Mouse (Mus musculus): ENCODE data around the gene Pou2f1.

The Pou2f1 gene

DNA sequence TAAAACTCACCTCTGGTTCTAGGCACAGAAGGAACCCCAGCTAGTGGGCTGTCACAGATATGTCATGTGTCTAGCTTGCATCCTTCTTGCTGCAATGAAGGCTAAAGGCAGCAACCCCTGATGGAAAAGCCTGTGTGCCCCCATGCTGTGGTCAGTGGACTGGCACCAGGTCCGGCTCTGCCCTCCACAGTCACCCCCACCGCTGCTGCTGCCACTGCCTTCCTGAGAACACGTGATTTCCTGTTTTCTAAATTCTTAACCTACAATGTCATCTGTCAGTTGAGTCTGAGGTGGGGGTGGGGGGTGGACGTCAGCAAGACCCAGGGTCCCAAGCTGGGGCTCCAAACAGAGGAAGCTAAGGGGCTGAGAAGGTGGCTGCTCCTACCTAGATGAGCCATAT lies 153.6 kb downstream of the Pou2f1 start:
- in situ Hi-C loops (cut with MboI, MseI): no loop called here

DNA sequence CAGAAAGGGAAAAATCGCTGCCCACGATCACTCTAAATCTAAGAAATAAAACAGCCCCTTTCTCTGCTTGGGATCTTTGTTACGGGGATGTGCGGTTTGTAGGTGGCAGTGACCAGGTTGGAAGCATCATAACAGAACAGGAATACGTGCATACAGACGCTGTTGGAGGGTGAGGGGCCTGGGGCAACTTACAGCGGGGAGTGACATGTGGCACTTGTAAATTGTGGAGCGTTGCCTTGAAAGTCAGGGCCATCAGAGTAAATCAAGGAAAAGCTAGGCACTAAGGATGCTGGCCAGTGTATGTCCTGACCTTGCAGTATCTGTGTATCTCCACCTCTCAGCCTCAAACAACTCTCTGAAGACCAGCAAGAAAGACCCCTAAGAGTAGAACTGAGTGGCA lies 154.1 kb downstream of the Pou2f1 start:
- in situ Hi-C loops (cut with MboI, MseI): no loop called here

DNA sequence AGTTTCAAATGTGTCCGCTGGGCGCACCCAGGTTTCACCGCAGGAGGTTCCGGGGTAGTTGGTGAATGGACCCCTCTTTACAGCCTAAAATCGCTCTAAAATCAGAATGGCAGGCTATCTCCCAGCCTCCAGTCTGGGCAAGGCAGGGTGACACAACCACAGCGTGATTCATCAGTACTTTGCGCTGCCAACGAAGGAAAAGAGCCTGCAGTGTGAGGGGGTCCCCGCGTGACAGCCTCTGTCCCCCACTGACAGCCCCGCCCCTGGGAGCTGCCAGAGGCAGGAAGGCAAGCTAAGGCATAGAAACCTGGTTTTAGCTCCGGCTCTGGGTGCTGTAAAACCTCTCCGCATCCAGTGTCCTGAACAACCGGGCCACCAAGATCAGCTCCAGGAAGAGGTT lies 157.1 kb downstream of the Pou2f1 start:
- in situ Hi-C loops (cut with MboI, MseI): no loop called here

DNA sequence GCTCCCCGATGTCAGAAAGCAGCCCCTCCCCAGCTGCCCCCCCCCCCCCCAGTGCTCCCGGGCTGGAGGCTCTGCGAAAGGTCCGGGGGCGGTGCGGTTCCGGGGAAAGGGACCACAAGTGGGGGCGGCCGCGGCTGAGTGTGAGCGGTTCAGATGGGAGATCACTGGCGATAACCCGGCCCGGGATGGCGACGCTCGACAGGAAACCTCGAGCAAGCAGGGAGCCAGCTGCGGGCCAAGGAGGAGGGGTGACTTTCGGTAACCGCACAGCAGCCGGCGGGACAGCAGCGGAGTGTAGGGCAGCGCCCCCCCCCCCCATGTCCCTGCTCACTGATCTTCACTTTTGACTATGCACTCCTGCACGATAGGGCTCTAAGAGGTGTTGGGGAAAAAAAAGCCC lies 157.5 kb downstream of the Pou2f1 start:
- in situ Hi-C loops (cut with MboI, MseI): no loop called here

DNA sequence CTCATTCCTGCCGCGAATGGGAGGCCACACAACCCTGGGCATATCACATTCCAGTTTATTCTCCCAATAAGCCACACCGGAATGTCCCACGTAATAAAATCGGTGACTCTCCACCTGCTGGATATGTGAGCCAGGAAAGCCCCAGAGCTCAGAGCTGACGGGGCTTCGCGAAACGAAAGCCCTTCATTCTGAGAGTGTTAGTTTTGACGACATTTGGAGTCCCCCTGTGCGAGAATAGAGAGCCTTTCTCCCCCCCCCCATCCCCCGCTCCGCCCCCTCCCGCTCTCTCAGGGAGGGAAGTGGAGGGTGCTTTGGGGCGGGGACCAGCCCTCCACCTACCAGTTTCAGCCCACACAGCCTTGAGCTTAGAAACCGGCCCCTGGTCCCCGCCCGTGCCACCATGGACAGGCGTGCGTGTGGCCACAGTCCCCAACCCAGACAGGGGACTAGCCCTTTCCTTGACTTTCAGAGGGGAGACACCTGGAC lies 158.0 kb downstream of the Pou2f1 start:
- in situ Hi-C loops (cut with MboI, MseI): no loop called here

DNA sequence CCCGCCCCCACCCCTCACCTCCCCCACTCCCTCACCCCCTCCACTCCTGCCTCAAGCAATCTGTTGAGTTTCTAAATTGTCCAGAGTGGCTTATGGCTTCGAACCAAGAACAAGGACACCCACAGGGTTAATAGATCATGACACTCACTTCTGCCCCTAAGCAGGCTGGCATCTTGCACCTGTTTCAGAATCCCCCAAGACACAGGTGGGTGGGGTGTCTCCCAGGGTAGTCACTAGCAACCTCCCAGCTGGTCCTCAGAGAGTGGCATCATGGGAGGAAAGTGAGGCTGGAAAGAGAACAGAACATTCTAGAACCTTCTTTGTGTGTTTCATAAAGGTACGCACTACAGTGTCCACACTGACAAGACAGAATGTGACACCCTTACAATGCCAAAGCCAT lies 158.9 kb downstream of the Pou2f1 start:
- in situ Hi-C loops (cut with MboI, MseI): no loop called here

DNA sequence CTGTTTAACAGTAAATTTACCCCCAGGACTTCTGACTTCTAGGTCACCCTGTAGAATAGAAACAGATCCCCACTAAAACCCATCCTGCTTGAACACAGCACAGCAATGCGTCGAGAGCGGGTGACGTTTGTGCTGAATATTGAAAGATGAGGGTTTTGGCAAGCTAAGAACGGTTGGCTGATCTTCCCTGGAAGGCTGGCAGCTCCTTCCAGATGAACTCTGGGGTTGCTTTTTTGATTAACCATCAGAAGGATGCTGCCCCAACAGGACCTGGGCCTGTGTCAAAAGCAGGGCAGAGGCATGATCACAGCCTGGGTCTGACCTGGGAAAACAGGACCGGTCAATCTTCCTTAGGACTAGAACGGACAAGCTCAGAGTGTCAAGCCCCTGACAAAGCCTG lies 160.3 kb downstream of the Pou2f1 start:
- in situ Hi-C loops (cut with MboI, MseI): no loop called here

DNA sequence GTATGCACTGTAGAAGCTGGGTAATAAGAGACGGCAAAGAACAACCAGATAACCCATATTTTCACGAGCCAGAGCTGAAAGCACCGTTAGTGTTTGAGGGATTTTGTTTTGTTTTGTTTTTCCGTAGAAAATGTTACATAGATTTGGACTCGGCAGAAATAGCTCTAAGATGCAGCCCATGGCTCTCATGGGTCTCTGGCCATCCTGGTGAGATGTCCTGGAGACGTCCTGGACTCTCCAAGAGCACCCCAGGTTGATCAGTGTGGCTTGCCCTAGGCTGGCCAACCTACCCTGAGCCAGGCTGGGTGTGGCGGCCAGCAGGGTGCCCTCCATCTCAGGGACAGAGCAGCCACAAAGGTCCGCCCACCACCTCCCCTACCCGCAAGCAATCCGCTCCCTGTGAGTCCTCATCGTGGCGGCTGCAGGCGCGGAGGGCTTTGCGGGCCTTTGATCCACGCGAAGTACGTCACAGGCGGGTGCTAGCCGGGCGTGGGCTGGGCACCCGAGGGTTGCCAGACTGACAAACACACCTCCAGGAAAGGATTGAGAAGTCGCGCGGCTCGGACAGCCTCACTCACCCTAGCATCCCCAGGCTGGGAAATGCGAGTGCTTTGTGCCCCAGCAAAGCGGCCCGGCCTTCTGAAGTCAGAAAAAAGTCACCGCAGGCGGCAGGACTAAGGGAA lies 161.8 kb downstream of the Pou2f1 start:
- in situ Hi-C loops (cut with MboI, MseI): no loop called here

DNA sequence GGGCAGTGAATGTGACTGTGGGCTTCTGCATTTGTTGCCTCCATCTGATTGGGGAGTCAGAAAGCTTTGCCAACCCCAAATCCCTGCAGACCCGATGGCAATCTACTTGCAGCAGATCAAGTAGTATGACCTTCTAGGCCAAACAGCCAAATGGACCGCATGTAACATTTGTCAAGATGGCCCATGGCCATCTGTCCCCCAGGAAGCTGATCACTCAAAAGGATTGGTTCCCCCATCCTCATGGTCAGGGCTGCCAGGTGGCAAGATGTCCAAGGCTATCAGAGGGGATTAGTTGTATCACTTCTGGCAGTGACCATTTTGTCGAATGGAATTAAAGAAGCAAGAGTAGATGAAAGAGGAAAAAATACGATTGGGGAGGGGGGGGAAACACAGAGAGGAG lies 163.3 kb downstream of the Pou2f1 start:
- in situ Hi-C loops (cut with MboI, MseI): no loop called here

DNA sequence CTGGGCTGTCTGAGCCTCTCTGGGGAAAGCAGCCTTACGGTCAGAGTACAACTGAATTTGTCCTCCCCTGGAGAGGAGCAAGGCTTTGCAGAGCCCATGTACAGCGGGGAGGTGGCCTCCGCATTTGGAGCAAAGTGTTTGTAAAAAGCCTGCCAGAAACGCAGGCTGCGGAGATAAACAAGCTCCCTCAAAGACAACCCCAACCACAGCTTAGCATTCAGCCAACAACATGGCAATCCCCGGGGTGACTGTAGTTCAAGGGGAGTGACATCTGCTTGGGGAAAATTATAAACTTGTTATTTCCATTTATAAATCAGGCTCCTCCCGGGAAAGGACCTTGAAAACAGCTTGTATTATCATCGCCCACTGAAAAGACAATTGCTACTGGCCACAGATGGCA lies 164.9 kb downstream of the Pou2f1 start:
- in situ Hi-C loops (cut with MboI, MseI): no loop called here

DNA sequence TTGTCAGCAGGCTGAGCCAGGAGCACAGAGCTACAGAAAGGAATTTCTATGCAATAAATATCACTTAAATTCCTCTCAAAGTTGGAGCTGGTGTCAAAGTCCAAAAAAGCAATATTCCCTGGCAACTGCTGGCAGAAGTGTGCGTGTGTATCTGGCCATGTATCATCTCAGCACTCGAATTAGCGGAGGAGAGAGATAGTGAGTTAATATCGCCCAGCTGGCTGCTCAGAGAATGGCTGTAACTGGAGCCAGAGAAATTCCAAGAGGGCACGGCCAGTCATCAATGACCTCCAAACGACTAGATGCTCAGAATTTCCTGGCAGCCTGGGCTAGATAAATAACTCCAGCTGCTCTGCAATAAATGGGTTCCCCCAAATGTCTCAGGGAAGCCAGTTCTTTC lies 166.0 kb downstream of the Pou2f1 start:
- in situ Hi-C loops (cut with MboI, MseI): no loop called here

DNA sequence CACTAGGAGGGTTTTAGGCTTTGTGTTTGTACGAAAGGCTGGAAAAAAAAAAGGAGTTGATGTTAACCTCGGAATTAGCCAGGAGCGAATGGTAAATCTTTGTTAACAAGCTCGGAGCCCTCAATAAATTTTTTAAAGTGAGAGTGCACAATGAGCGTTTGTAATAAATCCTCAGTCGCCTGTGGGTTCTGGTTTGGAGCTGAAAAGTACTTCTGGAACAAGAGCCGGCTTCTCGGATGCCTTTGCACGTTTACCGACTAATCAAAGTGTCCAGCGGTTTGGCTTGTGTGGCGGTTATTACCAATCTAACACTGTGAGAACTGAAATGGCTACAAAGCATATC lies 167.9 kb downstream of the Pou2f1 start:
- in situ Hi-C loops (cut with MboI, MseI): no loop called here

DNA sequence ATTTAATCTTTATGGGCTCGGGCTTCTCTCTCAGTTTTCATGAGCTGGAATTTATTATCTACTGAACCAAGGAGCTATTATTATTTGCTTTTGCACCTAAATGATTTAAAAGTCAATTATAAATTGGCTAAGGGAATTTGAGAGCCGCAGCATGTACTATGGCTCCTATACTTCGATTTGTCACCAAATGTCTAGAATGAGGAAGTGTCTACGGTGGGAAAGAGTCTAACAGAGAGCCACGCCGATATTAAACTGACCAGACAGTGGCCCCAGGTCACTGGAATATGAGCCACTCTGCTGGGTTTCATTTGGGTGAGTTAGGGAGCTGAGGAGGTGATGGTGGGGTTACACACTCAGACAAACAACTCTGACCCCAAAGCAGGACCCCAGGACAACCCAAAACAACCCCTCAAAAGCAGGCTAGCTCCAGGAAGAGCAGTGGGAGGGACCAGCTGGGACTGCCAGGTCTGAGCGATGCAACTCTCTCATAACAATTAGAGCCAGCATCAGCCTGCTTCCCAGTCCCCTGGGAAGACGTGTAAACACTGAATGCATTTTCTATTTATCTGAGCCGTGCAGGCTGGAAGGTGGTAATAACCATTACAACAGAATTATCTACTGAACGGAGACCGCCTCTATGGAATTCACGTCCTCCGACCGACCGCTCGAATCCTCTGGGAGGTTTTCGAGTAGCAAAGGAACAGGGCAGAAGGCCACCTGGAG lies 168.4 kb downstream of the Pou2f1 start:
- in situ Hi-C loops (cut with MboI, MseI): no loop called here

DNA sequence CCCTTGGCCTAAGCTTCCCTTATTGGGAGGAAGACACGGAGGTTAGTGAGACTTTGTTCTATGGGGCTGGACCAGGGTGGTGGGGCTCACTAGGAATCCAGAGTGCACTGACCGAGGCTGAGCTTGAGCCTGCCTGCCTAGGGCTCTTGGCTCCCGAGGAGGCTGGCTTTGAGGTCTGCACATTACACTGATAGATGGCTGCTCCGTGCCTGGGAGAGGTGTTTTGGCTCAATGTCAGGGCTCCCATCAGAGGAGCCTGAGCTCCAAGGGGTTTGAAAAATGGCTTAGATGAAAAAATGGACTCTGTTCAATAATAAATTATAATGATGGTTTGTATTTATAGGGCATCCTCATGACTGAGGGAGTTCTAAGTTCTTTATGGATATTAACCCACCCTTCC lies 169.2 kb downstream of the Pou2f1 start:
- in situ Hi-C loops (cut with MboI, MseI): no loop called here

DNA sequence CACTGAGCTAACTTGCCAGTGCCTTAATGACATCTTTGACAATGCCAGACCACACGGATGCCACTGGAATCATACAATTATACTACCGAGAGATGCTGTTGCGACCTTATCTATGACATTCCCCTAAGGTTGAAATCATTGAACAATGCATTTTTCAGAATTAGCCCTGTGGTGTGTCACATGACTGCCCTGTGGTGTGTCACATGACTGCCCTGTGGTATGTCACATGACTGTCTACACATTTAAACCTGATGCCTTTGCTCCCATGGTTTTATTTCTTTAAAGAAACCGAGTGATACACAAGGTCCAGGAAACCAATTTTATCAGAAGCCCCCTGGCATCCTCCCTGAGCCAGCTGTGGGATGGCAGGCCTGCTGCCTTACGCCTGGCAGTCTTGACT lies 172.6 kb downstream of the Pou2f1 start:
- in situ Hi-C loops (cut with MboI, MseI): no loop called here

DNA sequence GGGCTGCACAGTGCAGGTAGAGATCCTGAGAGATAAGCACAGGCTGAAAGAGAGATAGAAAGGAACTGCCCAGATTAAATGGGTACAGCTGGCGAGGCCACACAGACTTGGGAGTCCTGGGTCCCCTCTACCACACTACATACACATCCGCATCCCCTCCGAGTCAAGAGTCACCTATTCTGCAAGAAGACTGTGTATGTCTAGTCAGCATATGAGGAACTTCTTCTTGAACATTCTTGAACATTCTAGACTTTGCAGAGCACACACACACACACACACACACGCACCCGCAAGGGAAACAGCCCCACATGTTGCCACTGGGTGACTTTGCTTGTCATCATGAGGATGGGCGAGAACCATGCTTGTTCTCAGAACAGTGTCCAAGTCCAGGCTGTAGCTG lies 173.9 kb downstream of the Pou2f1 start:
- in situ Hi-C loops (cut with MboI, MseI): no loop called here

DNA sequence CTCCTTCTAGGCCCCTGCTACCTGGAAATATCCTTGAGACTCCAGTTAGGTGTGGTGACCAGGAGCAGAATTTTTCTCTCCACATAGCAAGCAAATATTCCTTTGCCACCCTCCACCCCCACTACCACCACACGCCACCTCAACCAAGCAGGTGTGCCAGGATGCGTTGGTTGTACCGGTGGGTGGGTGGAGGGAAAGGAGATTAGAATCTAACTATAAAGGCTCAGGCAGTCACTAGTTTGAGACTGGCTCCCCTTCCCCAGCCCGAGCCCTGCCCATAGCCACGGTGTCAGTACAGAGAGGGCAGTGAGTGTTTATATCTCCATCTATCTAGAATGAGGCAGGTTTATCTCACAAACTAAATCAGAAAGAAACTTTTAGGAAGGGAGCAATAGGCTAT lies 174.3 kb downstream of the Pou2f1 start:
- in situ Hi-C loops (cut with MboI, MseI): no loop called here

DNA sequence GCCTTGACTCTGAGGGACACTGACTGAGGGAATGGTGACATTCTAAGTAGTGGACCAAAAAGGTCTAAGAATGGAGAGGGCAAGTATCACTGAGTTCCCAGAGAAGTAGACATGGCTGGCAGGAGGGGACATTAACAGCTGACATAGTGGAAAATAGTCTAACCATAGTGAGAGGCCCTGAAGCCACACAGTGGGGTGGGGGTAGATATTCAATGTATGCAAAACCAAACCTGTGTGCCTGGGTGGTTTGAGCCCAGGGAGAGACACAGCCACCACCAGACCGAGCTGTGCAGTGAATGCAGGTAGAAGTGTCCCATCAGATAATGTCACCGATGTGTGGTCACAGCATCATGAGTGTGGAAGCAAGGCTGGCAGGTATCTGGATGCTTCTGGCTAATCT lies 180.4 kb downstream of the Pou2f1 start:
- in situ Hi-C loops (cut with MboI, MseI): no loop called here

DNA sequence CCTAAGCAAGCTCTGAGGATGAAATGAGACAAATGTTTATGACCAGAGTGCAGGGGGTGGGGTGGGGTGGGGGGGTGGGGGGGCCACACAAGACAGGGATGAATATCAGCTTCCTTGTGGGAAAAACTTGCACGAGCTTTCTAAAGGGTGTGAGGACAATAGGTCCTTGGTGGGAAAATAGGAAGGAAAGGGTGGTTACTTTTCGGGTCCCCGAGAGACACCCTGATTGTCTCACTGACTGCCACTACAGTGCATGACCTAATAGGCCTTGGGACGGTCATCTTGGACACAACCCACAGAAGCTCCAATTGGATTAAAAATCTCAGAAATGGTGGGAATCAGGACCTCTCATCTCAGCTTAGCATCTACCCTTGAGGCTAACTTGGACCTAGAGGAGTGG lies 183.3 kb downstream of the Pou2f1 start:
- in situ Hi-C loops (cut with MboI, MseI): no loop called here

DNA sequence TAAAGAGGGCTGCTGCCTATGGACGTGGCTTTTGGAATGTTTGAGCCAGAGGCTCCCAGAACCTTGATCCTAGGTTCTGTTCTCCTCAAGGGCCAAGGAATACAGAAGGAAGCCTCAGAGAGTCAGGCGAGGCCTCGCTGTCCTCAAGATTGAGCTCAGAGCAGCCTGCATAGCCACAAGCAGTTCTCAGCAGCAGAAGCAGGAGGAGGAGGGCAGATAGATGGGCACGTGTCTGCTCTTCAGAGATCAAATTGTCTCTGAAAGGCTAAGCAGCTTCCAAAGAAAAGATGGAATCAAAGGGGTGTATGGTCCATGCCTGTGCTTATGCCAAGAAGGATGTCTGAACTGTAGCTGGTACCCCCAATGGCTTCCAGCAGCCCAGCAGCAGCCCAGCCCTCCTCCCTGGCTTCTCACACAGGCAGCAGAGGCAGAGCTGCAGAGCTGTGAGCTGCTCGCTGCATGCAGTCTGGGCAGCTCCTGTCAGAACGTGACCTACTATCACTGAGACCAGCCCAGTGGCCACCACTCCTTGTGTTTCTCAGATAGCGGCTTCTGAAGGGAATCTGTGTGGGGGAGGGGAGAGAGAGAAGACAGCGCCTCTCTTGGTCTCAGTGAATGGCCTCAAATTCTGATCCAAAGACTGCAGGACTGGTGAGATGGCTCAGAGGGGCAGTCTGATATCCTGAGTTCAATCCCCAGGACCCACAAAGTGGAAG lies 184.2 kb downstream of the Pou2f1 start:
- in situ Hi-C loops (cut with MboI, MseI): no loop called here

DNA sequence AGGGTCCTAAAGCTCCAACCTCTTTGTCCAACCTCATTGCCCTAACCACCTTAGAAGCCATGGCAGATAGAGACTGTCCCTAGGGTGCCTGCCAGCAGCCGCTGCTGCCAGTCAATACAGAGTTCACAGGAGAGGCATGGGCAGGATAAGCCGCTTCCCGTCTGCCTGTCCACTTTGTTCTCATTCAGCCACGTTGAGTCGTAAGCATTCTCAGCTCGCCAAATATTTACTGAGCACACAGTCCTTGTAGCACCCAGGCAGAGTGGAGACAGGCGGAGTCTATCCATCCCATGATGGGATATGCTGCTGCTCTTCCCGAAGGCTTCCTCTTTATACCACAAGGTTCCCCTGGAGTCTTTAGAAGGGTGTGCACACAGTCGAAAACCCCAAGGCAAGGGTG lies 185.2 kb downstream of the Pou2f1 start:
- in situ Hi-C loops (cut with MboI, MseI): no loop called here

DNA sequence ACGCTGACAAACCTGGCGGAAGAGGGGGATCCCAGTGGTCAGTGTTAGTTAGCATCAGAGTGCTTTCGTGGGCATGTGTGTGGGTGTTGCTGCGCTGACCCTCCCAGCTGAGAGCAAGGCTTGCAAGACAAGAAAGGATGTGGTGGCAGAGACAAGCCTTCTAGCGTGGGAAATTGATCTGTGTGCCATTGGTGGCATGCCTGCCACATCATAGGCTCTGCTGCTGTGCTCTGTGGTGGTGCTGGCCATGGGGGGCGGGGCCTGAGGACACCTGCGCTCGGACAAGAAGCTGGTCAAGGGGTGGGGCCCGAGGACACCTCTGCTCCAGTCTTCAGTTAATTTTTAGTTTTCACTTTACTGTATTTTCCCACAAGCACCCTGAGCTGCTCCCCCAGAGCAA lies 186.1 kb downstream of the Pou2f1 start:
- in situ Hi-C loops (cut with MboI, MseI): no loop called here

Measured in regulatory T cell (primary cell).